Mouse (Mus musculus) layer of hippocampus, postnatal 25 days (tissue): Measurements from ENCODE around the gene Dop1a. TPM values are rescaled to one million over a fixed set of nuclear protein-coding genes. Genes with fewer than 3 reads are reported as not detected.
A peak's percentile ranks its signal among the peaks of the same experiment; 100 is the strongest.

Experiments
- DNase-seq, 2 experiments: peaks; one replicate each; pipeline ENCODE4 v3.0.0; 2022; ENCODE audit warnings: mixed read lengths in 2 of 2, low spot score in 1 of 2; ENCODE audit errors: extremely low spot score in 1 of 2
- total RNA-seq, 2 experiments: library from RNA; stranded (reverse); gene quantifications; 2 replicates each; pipeline ENCODE4 v1.2.3; 2021

Gene Dop1a
- total RNA-seq, 2 experiments from 2014 or later = 46.5 to 60.2 TPM

DNA sequence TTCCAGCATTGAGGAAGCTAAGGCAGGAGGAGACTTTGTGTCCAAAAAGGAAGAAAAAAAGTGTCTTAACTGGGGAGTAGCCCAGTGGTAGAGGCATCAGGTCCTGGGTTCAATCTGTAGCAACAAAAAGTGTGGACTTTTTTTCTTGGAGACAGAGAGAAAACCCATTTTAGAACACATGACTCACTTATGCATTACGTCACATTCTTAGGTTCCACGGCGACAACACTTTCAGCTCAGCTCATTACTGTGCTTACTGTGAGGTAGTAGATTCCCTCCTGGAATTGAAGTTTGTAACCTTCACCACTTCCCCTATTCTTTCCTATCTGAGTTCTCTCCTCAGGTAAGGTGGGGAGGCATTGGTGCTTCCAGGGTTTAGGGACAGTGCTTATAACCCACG, 29.3 kb downstream of the Dop1a start:
- no peak for DNase-seq

DNA sequence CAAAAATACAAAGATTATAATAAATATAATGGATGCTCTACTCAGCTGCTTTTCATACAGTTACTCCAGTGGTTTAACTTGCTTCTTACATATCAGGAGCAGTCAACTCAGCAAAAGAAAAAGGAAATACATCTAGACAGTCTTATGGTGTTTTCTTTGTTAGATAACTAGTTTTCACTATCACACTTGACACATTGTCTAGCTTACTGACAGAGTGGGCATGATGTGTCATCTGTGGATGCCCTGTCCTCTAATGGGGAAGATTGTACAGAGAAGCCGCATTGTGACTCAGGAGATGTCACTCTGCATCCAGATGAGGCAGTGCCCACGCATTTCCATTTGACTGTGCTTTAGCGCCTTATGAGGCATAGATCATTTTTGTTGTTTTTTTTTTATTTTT, 32.1 kb downstream of the Dop1a start:
- DNase-seq = no peak

DNA sequence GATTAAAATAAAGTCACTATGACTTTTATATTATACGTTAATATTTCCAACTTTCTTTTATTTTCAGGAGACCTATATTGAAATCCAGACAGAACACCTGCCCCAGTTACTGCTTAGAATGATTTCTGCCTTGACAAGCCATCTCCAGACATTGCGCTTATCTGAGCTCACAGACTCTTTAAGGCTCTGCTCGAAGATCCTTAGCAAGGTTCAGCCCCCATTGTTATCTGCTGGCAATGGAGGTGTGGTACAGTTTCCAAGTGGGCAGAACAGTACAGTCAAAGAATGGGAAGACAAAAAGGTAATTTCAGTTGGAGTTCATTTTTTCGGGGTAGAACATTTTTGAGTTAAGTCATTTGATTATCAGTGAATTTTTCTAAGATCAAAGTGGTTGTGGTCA, 40.5 kb downstream of the Dop1a start:
- DNase-seq = no peak

DNA sequence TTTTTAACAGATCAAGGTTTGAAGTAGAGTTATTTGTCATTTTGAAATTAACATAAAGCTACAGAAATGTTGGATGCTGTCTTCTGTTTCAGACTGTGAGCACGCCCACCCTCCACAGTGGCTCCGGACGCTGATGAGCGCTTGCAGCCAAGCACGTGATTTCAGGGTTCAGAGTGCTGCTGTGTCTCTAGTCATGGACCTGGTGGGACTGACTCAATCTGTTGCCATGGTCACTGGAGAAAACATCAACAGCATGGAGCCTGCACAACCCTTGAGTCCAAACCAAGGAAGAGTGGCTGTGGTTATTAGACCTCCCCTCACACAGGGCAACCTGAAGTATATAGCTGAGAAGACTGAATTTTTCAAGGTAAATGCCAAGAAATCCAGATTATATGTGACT, 46.8 kb downstream of the Dop1a start:
- no peak for DNase-seq

DNA sequence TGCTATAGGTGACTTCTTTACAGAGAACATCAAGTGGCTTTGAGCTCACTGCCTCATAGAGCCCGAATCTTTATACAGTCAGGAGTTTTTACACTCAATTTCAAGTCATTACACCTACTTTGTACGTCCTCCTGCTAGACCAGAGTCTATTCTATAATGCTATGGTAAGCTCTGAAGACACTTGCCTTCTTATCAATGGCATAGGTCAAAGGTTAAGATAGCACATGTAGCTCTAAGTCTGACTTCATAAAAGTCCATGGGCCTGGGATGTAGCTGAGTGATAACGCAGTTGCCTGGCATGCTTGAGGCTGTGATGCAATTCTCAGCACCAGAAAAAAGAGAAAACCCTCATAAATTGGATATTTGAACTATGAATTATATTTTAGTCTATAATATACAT, 47.4 kb downstream of the Dop1a start:
- DNase-seq = no peak

DNA sequence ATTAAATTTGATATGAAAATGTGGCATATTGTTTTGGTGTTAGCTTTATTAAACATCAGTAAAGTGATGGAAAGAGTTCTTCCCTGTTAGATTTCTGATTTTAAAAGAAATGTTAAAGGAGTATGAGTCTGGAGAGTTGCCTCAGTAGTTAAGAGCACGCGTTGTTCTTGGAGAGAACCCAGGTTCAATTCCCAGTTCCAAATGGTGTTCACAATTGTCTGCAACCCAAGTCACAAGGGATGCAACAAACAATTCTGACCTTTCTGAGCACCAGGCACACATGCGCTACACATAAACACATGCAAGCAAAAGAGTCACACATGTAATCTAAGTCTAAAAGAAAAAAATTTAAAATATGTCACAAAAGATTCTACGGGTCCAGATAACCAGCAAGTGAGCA, 47.8 kb downstream of the Dop1a start:
- DNase-seq = no peak

DNA sequence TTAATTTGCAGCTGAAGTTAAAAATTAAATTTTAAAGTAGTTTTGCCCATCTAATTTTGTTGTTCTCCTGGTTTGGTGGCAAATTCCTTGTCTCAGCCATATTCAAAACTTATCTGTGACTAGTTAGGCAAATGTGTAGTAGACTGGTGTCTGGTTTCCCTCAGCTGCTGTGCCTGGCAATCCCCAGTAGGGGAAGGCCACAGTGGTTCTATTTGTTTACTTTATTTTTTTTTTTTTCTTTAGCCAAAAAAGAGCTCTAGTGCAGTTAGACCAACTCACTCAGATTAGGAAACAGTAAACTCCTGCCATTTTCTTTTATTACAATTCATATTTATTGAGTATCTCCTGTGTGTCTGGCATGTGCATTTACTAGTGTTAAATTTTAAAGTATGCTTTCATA, 55.4 kb downstream of the Dop1a start:
- DNase-seq = no peak

DNA sequence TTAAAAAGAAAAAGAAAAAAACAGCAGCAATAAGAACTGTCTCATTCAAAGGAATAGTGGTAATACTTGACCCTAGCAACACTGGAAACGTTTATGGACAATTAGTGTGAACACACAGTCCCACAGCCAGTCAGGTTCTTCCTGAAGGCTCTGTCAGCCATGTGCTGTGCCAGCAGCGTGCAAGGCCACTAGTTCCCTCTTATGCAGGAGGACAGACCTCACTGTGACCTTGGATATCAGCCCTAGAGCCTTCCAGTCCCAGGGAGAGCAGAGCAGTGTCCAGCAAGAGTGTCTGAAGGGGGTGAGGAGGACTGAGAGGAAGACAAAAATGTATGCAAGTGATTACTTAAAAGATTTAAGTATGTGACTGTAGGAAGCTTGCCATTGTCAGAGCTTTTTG, 58.6 kb downstream of the Dop1a start:
- DNase-seq = no peak

DNA sequence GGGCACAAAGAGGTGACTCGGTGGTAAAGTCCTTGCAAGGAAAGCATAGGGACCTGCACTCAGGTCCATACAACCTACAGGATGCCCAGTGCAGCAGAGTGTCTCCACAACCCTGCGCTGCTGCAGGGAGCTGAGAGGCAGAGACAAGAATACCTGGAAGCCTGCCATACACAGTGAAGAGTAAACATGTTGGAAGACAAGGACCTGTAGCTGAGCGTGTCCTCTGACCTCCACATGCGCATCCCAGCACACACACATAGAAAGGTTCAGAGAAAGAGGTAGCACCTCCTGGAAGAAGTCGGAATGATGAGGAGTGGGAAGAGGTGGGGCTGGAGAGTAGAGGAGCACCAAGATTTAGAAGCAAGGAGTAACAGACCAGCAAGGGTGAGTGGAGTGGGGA, 67.1 kb downstream of the Dop1a start:
- DNase-seq = no peak

DNA sequence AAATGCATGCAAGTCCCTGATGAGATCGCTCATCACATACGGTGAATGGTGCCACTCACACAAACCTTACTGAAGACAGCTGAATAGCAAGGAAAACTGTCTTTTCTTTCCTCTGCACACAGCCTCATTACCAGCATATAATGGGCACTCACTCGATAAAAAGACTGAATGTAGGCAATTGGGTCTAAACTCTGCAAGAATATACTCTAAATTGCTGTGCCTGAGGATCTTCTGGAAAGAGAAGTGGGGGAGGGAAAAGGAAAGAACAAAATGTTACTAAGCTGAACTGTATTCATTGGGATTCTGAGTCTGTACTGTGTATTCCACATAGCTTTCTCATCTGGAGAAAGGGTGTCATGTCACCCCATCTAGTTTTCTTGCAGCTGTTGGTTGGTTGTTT, 76.5 kb downstream of the Dop1a start:
- no peak for DNase-seq

DNA sequence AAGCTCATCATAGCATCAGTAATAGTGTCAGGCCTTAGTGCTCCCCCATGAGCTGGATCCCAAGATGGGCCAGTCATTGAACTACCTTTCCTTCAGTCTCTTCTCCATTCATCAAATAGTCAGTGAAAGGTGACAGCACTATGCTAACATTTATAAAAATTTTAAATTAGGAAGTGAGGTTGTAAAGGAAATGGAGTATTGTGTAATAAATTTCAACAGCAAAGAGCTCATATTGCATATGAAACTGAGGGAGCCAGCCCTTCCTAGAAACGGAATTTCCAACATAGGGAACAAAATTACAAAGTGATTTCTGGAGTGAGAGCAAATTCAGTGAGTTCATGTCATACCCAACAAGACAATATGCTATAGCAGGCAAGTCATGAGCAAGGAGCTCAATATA, 77.6 kb downstream of the Dop1a start:
- no peak for DNase-seq

DNA sequence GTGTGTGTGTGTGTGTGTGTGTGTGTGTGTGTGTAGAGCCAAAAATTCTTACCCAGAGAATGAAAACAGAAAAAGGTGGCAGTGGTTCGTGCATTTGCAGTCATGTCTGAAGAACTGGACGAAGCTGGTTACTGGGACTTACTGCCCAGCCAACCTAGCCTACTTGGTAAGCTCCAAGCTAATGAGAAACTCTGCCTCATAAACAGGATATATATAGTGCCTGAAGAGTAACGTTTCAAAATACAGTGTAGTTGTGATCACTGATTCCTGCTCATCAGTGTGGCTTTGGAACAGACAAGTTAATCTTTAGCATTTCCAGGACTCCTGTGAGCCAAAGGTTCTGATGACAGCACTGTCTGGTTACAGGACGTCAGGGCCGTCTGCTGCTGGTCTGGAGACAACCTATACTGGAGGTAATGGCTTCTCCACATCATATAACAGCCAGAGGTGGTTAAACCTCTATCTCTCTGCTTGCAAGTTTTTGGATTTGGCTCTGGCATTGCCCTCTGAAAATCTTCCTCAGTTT, 82.7 kb downstream of the Dop1a start:
- DNase-seq = no peak

DNA sequence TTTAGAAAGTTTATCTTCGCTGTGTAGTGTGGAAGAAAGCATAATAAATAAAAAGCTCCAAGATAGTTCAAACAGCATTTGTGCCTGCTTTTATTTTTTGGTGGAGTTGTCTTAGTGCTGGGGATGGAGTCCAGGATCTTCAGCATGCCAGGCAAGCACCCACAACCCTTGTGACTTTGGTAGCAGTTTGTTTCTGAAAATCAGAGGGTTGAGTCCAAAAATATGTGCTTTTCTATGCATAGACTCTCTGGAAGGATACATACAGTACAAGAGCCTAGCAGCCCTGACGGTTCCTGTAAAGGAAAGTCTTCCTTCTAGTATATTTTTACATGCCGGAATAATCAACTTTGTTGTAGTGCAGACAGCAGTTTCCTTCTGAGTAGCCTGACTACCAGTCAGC, 83.8 kb downstream of the Dop1a start:
- no peak for DNase-seq

DNA sequence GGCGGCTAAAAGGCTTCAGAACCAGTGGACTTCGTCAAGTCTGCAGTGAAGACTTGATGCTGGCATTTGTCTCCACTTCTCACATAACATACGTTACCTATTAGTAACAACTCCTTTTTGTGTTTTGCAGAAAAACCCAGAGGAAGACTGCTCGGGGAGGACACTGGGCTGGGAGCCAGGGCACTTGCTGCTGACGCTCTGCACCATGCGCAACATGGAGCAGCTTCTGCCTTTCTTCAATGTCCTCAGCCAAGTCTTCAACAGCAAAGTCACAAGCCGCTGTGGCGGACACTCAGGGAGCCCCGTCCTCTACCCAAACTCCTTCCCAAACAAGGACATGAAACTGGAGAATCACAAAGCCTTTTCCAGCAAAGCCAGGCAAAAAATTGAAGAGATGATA, 86.9 kb downstream of the Dop1a start:
- DNase-seq = no peak

DNA sequence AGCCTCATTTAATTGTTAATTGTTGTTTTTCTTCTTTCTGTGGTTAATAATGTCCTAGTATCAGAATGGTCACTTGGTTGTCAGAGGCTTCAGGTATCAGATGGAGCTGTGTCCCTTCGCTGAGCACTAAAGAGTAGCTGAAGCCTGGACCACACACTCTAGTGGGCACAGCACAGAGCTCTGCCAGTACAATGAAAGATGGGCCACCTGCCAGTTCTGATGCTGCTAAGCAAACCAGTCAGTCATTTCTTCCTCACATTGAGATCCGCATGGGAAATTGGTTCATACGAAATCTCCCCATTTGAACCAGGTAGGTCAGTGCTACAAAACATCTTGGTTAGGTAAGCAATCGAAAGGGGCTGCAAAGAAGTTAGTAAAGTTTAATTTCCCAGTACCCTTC, 87.7 kb downstream of the Dop1a start:
- DNase-seq = no peak

DNA sequence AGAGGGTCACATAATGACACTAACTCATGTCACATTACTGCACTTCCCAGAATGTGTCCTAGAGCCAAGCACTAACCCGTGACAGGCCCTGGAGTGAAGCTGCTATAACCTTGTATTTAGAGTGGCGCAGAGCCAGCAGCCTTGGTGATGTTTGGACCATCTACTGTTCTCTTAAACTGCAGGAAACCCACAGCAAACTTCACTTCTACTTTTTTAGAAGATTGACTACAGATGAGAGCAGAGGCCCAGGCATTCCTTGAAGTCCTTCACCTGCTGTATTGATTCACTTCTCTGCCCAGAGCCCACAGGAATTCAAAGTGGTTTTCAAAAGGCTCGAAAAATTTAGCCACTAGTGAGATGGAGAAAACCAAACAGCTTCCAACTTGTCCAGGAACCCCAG, 93.6 kb downstream of the Dop1a start:
- no peak for DNase-seq

DNA sequence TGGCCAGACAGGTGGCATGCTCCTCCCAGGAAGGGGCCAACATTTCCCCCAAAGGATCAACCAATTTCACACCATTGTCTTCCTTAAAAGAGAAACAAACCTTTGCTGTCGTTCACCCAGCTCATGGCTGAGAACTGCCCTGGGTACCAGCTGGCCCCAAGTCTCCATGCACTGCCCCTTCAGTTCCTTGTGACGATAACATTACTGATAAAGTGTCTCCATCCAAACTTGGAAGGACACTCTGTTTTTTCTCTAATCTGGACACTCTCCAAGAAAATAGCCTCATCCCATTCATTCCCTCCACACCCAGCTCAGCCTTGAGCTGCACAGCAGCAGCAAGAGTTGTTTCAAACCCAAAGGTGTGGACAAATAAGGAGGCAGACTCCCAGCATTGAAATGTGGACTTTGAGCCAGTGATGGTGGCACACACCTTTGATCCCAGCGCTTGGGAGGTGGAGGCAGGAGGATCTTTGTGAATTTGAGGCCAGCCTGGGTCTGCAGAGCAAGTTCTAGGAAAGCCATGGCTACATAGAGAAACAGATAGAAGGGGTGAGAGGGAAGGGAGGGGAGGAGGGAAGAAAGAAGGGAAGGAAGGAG, 102.5 kb downstream of the Dop1a start:
- DNase-seq = no peak

DNA sequence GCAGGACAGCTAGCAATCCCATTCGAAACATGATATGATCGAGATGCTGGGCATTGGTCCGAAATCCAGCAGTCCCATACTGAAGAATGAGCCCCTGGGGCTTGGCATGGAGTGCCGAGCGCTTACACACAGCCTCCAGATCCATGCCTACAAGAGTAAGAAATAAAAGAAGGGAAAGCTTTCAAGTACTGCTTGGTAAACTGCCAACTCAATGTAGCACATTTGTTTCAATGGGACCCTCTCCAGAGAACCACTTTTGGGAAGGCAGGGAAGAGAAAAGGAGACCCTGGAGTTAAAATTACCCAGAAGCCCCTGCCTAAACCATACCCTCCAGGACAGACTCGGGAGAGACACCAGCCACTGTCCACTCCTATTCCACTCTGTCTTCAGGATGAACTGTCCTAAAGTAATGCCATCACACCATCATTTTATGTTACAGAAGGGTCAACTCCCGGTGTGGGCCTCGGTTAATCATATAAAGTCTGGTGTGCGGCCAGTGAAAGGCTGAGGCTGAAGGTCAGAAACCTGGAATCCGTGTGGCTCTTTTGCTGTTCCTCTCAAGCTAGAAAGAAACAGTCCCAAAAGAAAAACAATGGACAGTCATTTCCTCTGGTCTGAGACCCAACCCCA, 103.4 kb downstream of the Dop1a start:
- no peak for DNase-seq

DNA sequence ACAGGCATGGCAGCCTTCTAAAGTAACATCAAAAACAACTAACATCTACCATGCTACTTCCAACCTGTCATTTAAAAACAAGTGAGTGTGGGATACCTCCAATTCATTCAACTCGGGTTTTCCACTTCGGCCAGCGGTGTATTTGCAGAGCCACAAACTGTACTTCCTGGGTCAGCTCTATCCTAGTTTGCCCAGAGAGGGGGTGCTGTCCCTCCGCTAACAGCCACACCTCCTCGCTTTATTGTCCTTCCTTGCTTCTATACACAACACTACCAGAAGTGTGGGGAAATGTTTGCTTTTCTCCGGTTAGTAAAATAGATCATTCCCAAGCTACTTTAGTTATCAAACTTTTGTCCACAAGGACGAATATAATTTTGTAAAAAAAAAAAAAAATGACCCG, 104.0 kb downstream of the Dop1a start:
- DNase-seq = no peak

DNA sequence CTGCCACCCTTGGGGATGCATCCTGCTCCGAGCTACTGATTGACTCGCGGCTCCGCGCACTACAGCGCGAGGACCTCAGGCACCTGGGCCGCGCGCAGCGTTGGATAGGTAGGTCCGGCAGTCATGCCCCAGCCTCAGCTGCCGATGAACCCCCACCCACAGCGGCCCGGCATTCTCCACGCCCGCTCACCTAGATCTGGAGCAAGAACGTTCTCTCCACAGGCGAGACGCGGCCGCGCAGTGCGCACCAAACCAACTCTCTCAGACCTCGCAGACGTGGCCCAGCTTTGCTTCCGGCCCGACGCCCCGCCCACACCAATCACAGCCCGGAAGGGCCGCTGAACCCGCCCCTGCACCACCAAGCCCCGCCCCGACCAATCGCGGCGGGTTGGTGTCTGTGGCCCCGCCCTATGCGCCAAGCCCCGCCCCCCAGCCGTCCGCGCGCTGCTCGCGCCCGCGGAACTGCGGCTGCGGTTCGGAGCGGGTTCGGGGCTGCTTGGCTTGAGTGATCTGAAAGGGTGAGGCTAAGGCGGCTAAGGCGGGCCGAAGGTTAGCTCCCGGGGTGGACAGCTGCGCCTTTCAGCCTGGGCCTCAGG, 104.7 kb downstream of the Dop1a start, which contains the start of the genes Pgm3 and Rwdd2a:
Pgm3 (minus strand) TSS at position 303 of the 596 bp plus-strand sequence.
Rwdd2a (plus strand) TSS at position 452 of the 596 bp plus-strand sequence.
- DNase-seq = peak; percentile 88 to 90

DNA sequence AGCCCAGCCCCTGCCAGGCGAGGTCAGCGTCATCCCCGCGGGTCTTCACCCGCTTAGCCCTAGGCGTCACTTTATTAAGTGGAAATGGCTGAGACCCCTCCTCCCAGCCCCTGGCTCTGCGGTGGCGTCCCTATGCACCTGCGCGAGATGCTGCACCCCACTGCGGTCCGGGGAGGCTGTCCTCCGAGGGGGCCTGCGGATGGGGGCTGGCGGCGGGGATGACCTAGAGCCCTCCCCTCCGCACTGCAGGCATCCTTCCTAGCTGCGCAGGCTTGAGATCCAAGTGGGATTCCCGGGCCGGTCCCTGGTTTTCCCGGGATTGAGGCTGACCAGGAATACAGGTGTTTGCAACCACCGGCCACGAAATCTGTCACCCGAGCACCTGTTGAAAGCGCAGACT, 105.2 kb downstream of the Dop1a start:
- no peak for DNase-seq
